Mouse (Mus musculus): Measurements from ENCODE around the gene Gpr135. TPM values are rescaled to one million over a fixed set of nuclear protein-coding genes. Genes with fewer than 3 reads are reported as not detected.

Gene Gpr135
- polyA plus RNA-seq (2011; ENCODE audit: insufficient read length, low read depth, missing spikeins): 1.1 and 1.6 TPM in 2 replicates

DNA sequence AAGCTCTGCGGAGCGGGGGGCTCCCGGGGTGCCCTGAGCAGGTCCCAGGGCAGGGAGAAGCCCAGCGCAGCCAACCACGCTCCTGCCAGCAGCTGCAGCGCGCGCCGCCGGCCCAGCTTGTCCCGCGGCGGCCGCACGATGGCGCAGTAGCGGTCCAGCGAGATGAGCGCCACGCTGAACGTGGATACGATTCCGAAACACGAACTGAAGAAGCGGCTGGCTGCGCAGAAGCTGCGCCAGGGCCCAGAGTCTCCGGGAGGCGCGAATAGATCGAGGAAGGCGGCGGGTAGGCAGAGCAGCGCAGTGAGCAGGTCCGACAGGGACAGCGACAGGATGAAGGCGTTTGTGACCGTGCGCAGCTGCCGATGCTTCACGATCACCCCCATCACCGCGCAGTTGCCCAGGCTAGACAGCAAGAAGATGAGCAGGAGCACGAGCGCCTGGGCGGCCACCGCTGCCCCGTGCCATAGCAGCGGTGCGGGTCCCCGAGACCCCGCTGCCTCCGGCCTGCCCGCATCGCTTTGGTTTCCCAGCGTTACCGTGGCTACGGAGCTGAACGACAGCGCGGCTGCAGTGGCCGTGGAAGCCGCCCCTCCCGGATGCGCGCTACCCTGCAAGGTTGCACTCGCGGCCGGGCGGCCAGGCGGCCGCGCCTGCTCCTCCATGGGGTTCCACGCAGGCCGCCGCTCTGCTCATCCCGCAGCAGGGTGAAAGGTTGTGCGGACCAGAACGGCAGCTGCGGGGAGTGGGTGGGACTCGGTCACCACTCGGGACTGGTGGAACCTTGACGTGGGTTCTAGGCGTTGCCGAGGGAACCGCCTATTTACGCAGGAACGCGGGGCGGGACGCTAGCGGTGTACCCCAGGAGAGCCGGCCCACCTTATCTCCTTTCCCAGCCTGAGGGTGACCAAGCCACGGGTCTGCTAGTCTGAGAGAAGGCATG, at the start of gene Gpr135:
Gene Gpr135, minus strand, starts transcription at position 799 of the 943 bp plus-strand sequence.
- Histone ChIP-seq H3K4me3 (ENCODE audit: insufficient read depth, low read length) (peak within 1 kb of the TSS; percentile 73), H3K4me1 (ENCODE audit: control insufficient read depth, insufficient read depth, low read length) (no peaks in the 10 kb centered on the region), H3K27ac (ENCODE audit: insufficient read depth, low read length) (no peak within 1 kb of the TSS)
- TF ChIP-seq CTCF (IDR thresholded peaks at IDR 0.05; ENCODE audit: borderline replicate concordance, insufficient read depth, low read length) (peak; percentile 92), POLR2A (IDR thresholded peaks at IDR 0.05; ENCODE audit: low read depth, low read length) (no peak)

DNA sequence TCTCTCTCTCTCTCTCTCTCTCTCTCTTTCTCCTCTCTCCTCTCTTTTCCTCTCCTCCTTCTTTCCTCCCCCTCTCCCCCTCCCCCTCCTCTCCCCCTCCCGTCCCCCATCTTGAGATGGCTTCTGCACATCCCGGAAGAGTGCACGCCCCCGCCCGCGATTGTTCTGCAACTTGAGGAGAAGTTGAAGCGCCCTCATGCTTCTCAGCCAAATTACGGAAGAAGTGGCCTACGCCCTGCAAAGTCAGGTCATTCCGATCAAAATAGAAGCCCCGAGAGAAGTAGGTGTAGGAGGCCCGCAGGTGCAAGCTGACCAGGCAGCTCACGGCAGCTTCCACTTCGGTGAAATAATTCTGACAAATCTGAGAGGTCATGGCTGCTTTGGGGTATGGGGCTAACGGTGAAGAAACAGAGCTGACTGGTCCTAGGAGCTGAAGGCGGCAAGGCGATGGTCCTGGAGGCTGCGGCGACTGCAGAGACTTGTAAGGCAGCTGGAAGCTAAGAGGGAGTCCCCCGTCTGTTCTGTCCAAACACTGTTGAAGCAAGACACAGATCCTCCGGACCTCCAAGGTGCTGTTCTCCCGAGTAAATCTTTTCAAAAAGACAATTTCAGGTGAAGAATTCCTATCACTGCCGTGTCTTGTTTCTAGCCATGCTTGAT, 44.9 kb upstream of the Gpr135 start:
- Histone ChIP-seq H3K27ac (ENCODE audit: insufficient read depth, low read length) (no peak overlapping the region), H3K4me3 (ENCODE audit: insufficient read depth, low read length) (no peak overlapping the region), H3K4me1 (ENCODE audit: control insufficient read depth, insufficient read depth, low read length) (no peaks in the 10 kb centered on the region)
- TF ChIP-seq POLR2A (IDR thresholded peaks at IDR 0.05; ENCODE audit: low read depth, low read length) (no peak), CTCF (IDR thresholded peaks at IDR 0.05; ENCODE audit: borderline replicate concordance, insufficient read depth, low read length) (no peak)

DNA sequence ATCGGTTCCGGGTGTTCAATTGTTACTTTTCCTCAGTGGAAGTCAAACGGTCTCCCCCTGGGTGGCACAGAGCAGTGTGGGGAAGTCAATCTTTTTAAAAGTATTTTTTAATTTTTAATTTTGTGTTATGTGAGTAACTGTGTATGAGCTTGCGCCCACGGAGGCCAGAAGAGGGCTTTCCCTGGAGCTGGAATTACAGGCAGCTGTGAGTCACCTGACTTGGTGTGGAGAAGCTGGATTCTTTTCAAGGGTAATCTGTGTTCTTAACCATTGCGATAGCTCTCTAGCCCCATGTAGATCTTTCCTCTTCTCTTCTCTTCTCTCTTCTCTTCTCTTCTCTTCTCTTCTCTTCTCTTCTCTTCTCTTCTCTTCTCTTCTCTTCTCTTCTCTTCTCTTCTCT, 44.2 kb upstream of the Gpr135 start:
- no peak overlapping the region for H3K4me3 ChIP-seq (ENCODE audit: insufficient read depth, low read length)
- H3K27ac ChIP-seq (ENCODE audit: insufficient read depth, low read length): no peak overlapping the region
- H3K4me1 ChIP-seq (ENCODE audit: control insufficient read depth, insufficient read depth, low read length): no peaks in the 10 kb centered on the region
- no peak for TF ChIP-seq POLR2A (IDR thresholded peaks at IDR 0.05; ENCODE audit: low read depth, low read length)
- TF ChIP-seq CTCF (IDR thresholded peaks at IDR 0.05; ENCODE audit: borderline replicate concordance, insufficient read depth, low read length): no peak

DNA sequence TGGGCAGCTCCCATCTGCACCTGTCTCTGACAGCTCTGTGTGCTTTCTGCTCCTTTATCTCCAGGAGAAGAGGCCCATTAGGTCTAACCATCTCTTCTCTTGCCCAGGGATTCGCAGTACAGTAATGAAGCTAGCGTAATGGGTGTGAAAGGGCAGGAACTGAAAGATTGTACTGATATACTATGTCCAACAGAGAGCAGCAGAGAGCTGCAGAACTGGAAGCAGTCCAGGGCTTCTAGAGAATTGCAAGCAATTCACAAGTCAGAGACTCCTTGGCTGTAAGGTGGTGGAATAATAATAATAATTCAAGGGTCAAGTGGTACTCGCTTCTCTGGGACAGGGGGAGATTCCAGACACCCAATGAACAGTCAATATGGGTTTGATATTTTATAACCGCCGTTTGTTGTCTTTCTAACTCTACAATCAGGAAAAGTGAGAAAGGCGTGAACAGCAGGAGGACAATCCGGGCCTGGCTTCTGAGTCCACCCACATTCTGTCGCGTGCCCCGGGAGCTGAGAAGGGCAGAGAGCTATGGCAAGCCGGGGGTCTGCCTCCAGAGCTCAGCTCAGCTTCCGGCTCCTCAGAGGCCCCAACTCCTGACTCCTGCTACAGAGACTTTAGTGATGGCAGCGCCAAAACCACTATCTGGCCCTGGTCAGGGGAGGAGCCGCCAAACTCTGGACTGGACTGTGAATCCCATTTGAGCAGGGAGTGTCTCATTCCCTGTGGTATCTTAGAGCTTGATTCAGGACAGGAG, 33.8 kb upstream of the Gpr135 start:
- Histone ChIP-seq H3K4me1 (ENCODE audit: control insufficient read depth, insufficient read depth, low read length) (no peaks in the 10 kb centered on the region), H3K27ac (ENCODE audit: insufficient read depth, low read length) (no peak overlapping the region), H3K4me3 (ENCODE audit: insufficient read depth, low read length) (no peak overlapping the region)
- no peak for TF ChIP-seq CTCF (IDR thresholded peaks at IDR 0.05; ENCODE audit: borderline replicate concordance, insufficient read depth, low read length)
- TF ChIP-seq POLR2A (IDR thresholded peaks at IDR 0.05; ENCODE audit: low read depth, low read length): no peak

DNA sequence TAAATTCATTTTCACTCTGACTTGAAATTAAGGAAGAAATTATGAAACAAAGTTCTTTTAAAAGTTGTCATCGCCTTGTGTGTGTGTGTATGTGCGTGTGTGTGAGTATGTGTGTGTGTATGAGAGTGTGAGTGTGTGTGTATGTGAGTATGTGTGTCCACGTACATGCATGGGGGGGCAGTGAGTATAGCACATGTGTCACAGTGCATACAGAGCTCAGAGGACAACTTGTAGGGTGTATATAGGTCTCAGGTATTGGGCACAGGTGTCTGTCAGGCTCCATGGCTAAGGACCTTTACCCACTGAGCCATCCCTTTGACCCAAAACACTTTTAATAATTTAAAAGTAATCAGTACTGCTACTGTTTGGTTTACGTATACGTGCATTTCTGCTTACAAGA, 33.1 kb upstream of the Gpr135 start:
- H3K4me1 ChIP-seq (ENCODE audit: control insufficient read depth, insufficient read depth, low read length): no peaks in the 10 kb centered on the region
- no peak overlapping the region for H3K4me3 ChIP-seq (ENCODE audit: insufficient read depth, low read length)
- H3K27ac ChIP-seq (ENCODE audit: insufficient read depth, low read length): no peak overlapping the region
- TF ChIP-seq POLR2A (IDR thresholded peaks at IDR 0.05; ENCODE audit: low read depth, low read length) (no peak), CTCF (IDR thresholded peaks at IDR 0.05; ENCODE audit: borderline replicate concordance, insufficient read depth, low read length) (no peak)

DNA sequence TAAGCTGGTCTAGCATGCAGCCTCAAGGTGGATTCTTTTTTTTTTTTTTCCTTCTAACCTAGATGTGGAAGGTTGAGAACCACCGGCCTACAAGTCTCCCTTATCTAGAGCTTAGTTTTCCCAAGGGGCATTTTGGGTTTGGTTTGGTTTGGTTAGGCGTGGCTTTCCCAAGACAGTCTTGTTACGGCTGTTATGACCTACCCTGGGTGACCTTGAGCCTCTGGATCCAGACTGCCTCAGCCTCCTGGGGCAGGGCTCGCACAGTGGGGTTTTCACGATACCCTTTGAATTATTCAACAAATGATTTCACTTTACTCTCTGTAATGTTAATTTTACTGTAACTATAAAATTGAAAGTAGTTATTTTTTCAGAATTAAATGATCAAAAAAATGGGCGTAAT, 31.9 kb upstream of the Gpr135 start:
- no peaks in the 10 kb centered on the region for H3K4me1 ChIP-seq (ENCODE audit: control insufficient read depth, insufficient read depth, low read length)
- H3K4me3 ChIP-seq (ENCODE audit: insufficient read depth, low read length): no peak overlapping the region
- TF ChIP-seq POLR2A (IDR thresholded peaks at IDR 0.05; ENCODE audit: low read depth, low read length): no peak
- TF ChIP-seq CTCF (IDR thresholded peaks at IDR 0.05; ENCODE audit: borderline replicate concordance, insufficient read depth, low read length): no peak
- no peak overlapping the region for H3K27ac ChIP-seq (ENCODE audit: insufficient read depth, low read length)

DNA sequence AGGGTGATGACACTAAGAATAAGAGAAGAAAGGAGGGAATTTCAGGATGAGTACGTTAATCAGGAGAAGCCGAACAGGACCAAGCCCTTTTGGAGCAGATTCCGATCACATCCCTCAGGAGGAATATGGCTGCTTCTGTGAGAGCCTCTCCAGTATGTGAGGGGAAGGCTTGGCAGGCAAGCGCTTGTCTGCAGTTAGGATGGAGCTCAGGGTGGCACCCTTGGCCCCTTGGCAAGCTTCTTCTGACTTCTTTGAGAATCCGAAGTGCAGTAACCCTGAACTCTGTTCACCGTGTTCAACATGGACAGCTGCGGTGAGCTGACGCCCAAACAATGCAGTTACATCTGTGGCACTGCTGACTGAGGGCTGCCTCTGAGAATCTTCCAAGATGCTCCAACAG, 26.0 kb upstream of the Gpr135 start:
- no peak overlapping the region for H3K4me3 ChIP-seq (ENCODE audit: insufficient read depth, low read length)
- no peaks in the 10 kb centered on the region for H3K4me1 ChIP-seq (ENCODE audit: control insufficient read depth, insufficient read depth, low read length)
- no peak overlapping the region for H3K27ac ChIP-seq (ENCODE audit: insufficient read depth, low read length)
- no peak for TF ChIP-seq POLR2A (IDR thresholded peaks at IDR 0.05; ENCODE audit: low read depth, low read length)
- no peak for TF ChIP-seq CTCF (IDR thresholded peaks at IDR 0.05; ENCODE audit: borderline replicate concordance, insufficient read depth, low read length)

DNA sequence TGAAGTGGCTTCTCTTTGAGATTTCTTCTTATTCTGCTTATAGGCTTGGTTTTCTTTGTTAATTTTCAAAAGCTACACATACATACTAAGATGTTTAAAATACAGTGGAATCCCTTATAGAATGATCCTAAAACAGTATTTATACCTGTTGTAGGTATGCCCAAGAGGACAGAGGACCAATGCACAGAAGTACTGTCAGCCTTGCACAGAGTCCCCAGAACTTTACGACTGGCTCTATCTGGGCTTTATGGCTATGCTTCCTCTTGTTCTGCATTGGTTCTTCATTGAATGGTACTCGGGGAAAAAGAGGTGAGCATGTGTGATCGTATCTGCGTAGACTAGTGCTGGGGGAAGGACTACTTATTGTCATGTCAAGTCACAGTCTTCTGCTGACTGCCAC, 18.9 kb upstream of the Gpr135 start:
- Histone ChIP-seq H3K27ac (ENCODE audit: insufficient read depth, low read length) (no peak overlapping the region), H3K4me1 (ENCODE audit: control insufficient read depth, insufficient read depth, low read length) (no peaks in the 10 kb centered on the region), H3K4me3 (ENCODE audit: insufficient read depth, low read length) (no peak overlapping the region)
- TF ChIP-seq CTCF (IDR thresholded peaks at IDR 0.05; ENCODE audit: borderline replicate concordance, insufficient read depth, low read length) (no peak), POLR2A (IDR thresholded peaks at IDR 0.05; ENCODE audit: low read depth, low read length) (no peak)

DNA sequence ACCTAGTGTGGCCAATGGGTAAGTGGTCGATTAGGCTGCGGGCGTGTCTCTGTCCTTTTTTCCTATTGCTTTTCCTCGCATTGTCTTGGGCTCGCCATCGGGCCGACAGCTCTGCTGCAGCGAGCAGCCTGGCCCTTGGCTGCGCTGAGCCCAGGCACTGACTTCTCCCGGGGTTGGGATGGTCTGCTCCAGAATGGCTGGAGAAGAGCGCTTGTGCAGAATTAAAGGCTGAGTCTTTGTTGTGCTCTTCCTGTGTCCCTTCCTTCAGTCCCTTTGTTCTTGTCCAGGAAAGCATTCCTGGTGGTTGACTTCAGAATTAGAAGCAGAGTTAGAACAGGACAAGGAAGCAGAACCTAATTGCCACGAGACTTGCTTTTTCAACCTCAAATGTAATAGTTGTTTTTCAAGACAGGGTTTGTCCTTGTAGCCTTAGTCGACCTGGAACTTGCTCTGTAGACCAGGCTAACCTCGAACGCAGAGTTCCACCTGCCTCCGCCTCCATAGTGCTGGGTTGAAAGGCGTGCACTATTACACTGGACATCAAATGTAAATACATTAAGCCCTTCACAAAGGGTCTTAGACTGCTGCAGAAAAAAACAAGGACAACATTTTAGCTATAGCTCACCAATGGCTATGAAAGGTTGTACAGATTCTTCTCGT, 15.4 kb upstream of the Gpr135 start:
- Histone ChIP-seq H3K27ac (ENCODE audit: insufficient read depth, low read length) (peak overlapping the region; percentile 84), H3K4me3 (ENCODE audit: insufficient read depth, low read length) (peak overlapping the region; percentile 74), H3K4me1 (ENCODE audit: control insufficient read depth, insufficient read depth, low read length) (no peaks in the 10 kb centered on the region)
- peak; percentile 72 for TF ChIP-seq POLR2A (IDR thresholded peaks at IDR 0.05; ENCODE audit: low read depth, low read length)
- no peak for TF ChIP-seq CTCF (IDR thresholded peaks at IDR 0.05; ENCODE audit: borderline replicate concordance, insufficient read depth, low read length)

Data from embryonic fibroblast, embryonic 13.5 days (primary cell).